Mouse (Mus musculus) 416B (cell line): ENCODE results near the gene Serpinb13.
A peak's percentile ranks its signal among the peaks of the same experiment; 100 is the strongest.
"Not testable (repeated sequence)": the region's sequence is repeated elsewhere in the genome, so short reads cannot be mapped to it uniquely, and the experiment has no call there.

ENCODE experiments used
- DNase-seq: peaks from one replicate; pipeline ENCODE4 v3.0.0; 2011; ENCODE audit warnings: low read depth

Serpinb13 gene

GRCm38 (mm10) chr1:106980684-106981083, at the start of gene Serpinb13:
Gene Serpinb13 (plus strand): TSS chr1:106980984.
- DNase-seq, result no peak

- peak; percentile 33 for DNase-seq
These were observed 48.8 kb upstream of the Serpinb13 start for GRCm38 (mm10) chr1:106931954-106932353.

GRCm38 (mm10) chr1:106933658-106934057, 47.1 kb upstream of the Serpinb13 start:
- peak; percentile 20 for DNase-seq

GRCm38 (mm10) chr1:106934265-106934664, 46.5 kb upstream of the Serpinb13 start, which contains the start of gene Serpinb12:
Gene Serpinb12 (plus strand): TSS chr1:106934449.
- DNase-seq, result no peak

GRCm38 (mm10) chr1:106947217-106947616, 33.6 kb upstream of the Serpinb13 start:
- DNase-seq, result no peak

GRCm38 (mm10) chr1:106959981-106960380, 20.8 kb upstream of the Serpinb13 start:
- no peak for DNase-seq

GRCm38 (mm10) chr1:106961023-106961422, 19.8 kb upstream of the Serpinb13 start:
- DNase-seq, result peak; percentile 59

GRCm38 (mm10) chr1:106983092-106983491, 2.3 kb downstream of the Serpinb13 start:
- DNase-seq, result no peak

GRCm38 (mm10) chr1:106983865-106984264, 3.1 kb downstream of the Serpinb13 start:
- no peak for DNase-seq

- no peak for DNase-seq
These were observed 19.6 kb downstream of the Serpinb13 start for GRCm38 (mm10) chr1:107000424-107000823.

GRCm38 (mm10) chr1:107001754-107002153, 21.0 kb downstream of the Serpinb13 start:
- DNase-seq, result no peak

GRCm38 (mm10) chr1:107006316-107006715, 25.5 kb downstream of the Serpinb13 start:
- no peak for DNase-seq

- DNase-seq, result peak; percentile 54
These were observed 33.7 kb downstream of the Serpinb13 start for GRCm38 (mm10) chr1:107014530-107014929.

GRCm38 (mm10) chr1:107015210-107015609, 34.4 kb downstream of the Serpinb13 start:
- DNase-seq, result no peak

GRCm38 (mm10) chr1:107025886-107026285, 45.1 kb downstream of the Serpinb13 start:
- peak; percentile 4 for DNase-seq

GRCm38 (mm10) chr1:107034236-107034635, 53.5 kb downstream of the Serpinb13 start:
- DNase-seq, result not testable (repeated sequence)
